Mouse (Mus musculus): ENCODE measurements at regions not wholly inside any gene's neighbourhood (a gene's known extent, or its start where the extent isn't known, plus 50 kb on each side); places are given as distances from the start of the nearest gene placed in this dataset.

GRCm38 (mm10) chr15:93701017-93701416 is 105.3 kb upstream of the Prickle1 start:
- no peak for TF ChIP-seq UBTF (IDR thresholded peaks at IDR 0.05; ENCODE audit: borderline replicate concordance, insufficient read depth, low read depth, low read length)
- no peak for TF ChIP-seq MYC (IDR thresholded peaks at IDR 0.05; ENCODE audit: low read depth, low read length)
- no peak for TF ChIP-seq TCF12 (IDR thresholded peaks at IDR 0.05; ENCODE audit: low read depth, low read length)
- TF ChIP-seq GABPA (IDR thresholded peaks at IDR 0.05; ENCODE audit: low read depth, low read length) = no peak
- no peak for TF ChIP-seq MAX (IDR thresholded peaks at IDR 0.05; ENCODE audit: low read length)
- TF ChIP-seq ZNF384 (IDR thresholded peaks at IDR 0.05; ENCODE audit: low read depth, low read length) = no peak
- TF ChIP-seq CTCF (IDR thresholded peaks at IDR 0.05 in 2 of 3, conservative IDR thresholded peaks at IDR 0.05 in 1 of 3; ENCODE audit: control insufficient read depth in 1 of 3, insufficient read depth in 1 of 3, low read depth in 2 of 3, low read length in 3 of 3, poor library complexity in 1 of 3, severe bottlenecking in 1 of 3) = no peak
- no peak for TF ChIP-seq RCOR1 (IDR thresholded peaks at IDR 0.05; ENCODE audit: low read depth, low read length)
- no peak for TF ChIP-seq HCFC1 (IDR thresholded peaks at IDR 0.05; ENCODE audit: low read depth, low read length)
- TF ChIP-seq NELFE (IDR thresholded peaks at IDR 0.05; ENCODE audit: low read depth, low read length) = no peak
- TF ChIP-seq USF2 (IDR thresholded peaks at IDR 0.05; ENCODE audit: borderline replicate concordance in 1 of 2, insufficient read depth in 1 of 2, low read depth in 1 of 2, low read length in 2 of 2) = no peak
- TF ChIP-seq KAT2A (conservative IDR thresholded peaks at IDR 0.05; ENCODE audit: low read depth, low read length) = no peak
- TF ChIP-seq MXI1 (IDR thresholded peaks at IDR 0.05; ENCODE audit: low read depth, low read length) = no peak
- no peak for TF ChIP-seq POLR2A (IDR thresholded peaks at IDR 0.05; ENCODE audit: control insufficient read depth in 1 of 2, insufficient read depth in 1 of 2, low read depth in 1 of 2, low read length in 2 of 2, poor library complexity in 1 of 2)
- TF ChIP-seq CHD1 (IDR thresholded peaks at IDR 0.05; ENCODE audit: low read depth, low read length) = no peak
- TF ChIP-seq POLR2AphosphoS2 (IDR thresholded peaks at IDR 0.05; ENCODE audit: low read length) = no peak
- TF ChIP-seq RAD21 (IDR thresholded peaks at IDR 0.05; ENCODE audit: low read depth, low read length) = no peak
- no peak for TF ChIP-seq USF1 (IDR thresholded peaks at IDR 0.05; ENCODE audit: low read depth, low read length)
- no peak for TF ChIP-seq ZMIZ1 (IDR thresholded peaks at IDR 0.05; ENCODE audit: low read depth, low read length)
- Histone ChIP-seq H3K4me1 (ENCODE audit: control insufficient read depth in 1 of 2, insufficient read depth in 2 of 2, low read length in 2 of 2) (no peaks in the 10 kb centered on the region), H3K27ac (ENCODE audit: control insufficient read depth, low read depth, low read length) (no peak overlapping the region), H3K27me3 (ENCODE audit: control insufficient read depth in 1 of 2, insufficient read depth in 2 of 2, low read length in 2 of 2) (no peaks in the 10 kb centered on the region), H3K79me2 (ENCODE audit: control insufficient read depth, insufficient read depth, low read length, poor library complexity) (no peaks in the 10 kb centered on the region), H3K9ac (ENCODE audit: control insufficient read depth, low read depth, low read length, poor library complexity, severe bottlenecking) (no peak overlapping the region), H3K9me3 (replicated peaks; ENCODE audit: insufficient read depth, low read length) (no peaks in the 10 kb centered on the region), H3K4me3 (ENCODE audit: control insufficient read depth in 1 of 2, insufficient read depth in 1 of 2, low read depth in 2 of 2, low read length in 2 of 2) (no peak overlapping the region), H3K36me3 (ENCODE audit: control insufficient read depth in 1 of 2, insufficient read depth in 2 of 2, low read length in 2 of 2) (no peaks in the 10 kb centered on the region)
- no peak for DNase-seq (ENCODE audit: low read depth, low spot score)

- TF ChIP-seq CHD2 (IDR thresholded peaks at IDR 0.05; ENCODE audit: low read length) = no peak
- no peak for TF ChIP-seq CTCF (IDR thresholded peaks at IDR 0.05 in 2 of 3, conservative IDR thresholded peaks at IDR 0.05 in 1 of 3; ENCODE audit: control insufficient read depth in 1 of 3, insufficient read depth in 1 of 3, low read depth in 2 of 3, low read length in 3 of 3, poor library complexity in 1 of 3, severe bottlenecking in 1 of 3)
- TF ChIP-seq NELFE (IDR thresholded peaks at IDR 0.05; ENCODE audit: low read depth, low read length) = no peak
- TF ChIP-seq JUND (IDR thresholded peaks at IDR 0.05; ENCODE audit: low read depth, low read length) = no peak
- TF ChIP-seq ETS1 (IDR thresholded peaks at IDR 0.05; ENCODE audit: low read depth, low read length) = no peak
- TF ChIP-seq MAFK (IDR thresholded peaks at IDR 0.05; ENCODE audit: borderline replicate concordance, low read depth, low read length) = no peak
- TF ChIP-seq USF1 (IDR thresholded peaks at IDR 0.05; ENCODE audit: low read depth, low read length) = no peak
- no peak for TF ChIP-seq CHD1 (IDR thresholded peaks at IDR 0.05; ENCODE audit: low read depth, low read length)
- TF ChIP-seq HCFC1 (IDR thresholded peaks at IDR 0.05; ENCODE audit: low read depth, low read length) = no peak
- TF ChIP-seq BHLHE40 (IDR thresholded peaks at IDR 0.05; ENCODE audit: borderline replicate concordance, low read depth, low read length) = no peak
- TF ChIP-seq MAZ (IDR thresholded peaks at IDR 0.05; ENCODE audit: low read depth, low read length) = no peak
- TF ChIP-seq USF2 (IDR thresholded peaks at IDR 0.05; ENCODE audit: borderline replicate concordance in 1 of 2, insufficient read depth in 1 of 2, low read depth in 1 of 2, low read length in 2 of 2) = no peak
- TF ChIP-seq UBTF (IDR thresholded peaks at IDR 0.05; ENCODE audit: borderline replicate concordance, insufficient read depth, low read depth, low read length) = no peak
- no peak for TF ChIP-seq POLR2AphosphoS2 (IDR thresholded peaks at IDR 0.05; ENCODE audit: low read length)
- TF ChIP-seq SIN3A (IDR thresholded peaks at IDR 0.05; ENCODE audit: low read length) = no peak
- TF ChIP-seq TAL1 (IDR thresholded peaks at IDR 0.05; ENCODE audit: low read length) = no peak
- TF ChIP-seq EP300 (IDR thresholded peaks at IDR 0.05; ENCODE audit: low read depth in 1 of 2, low read length in 2 of 2) = no peak
- TF ChIP-seq SMC3 (IDR thresholded peaks at IDR 0.05; ENCODE audit: low read depth, low read length) = no peak
- no peak for TF ChIP-seq GABPA (IDR thresholded peaks at IDR 0.05; ENCODE audit: low read depth, low read length)
- no peaks in the 10 kb centered on the region for H3K4me1 ChIP-seq (ENCODE audit: control insufficient read depth in 1 of 2, insufficient read depth in 2 of 2, low read length in 2 of 2)
- no peaks in the 10 kb centered on the region for H3K9me3 ChIP-seq (replicated peaks; ENCODE audit: insufficient read depth, low read length)
Observed at GRCm38 (mm10) chr15:93699971-93700370, 104.3 kb upstream of the Prickle1 start.

More at GRCm38 (mm10) chr15:93699971-93700370, 104.3 kb upstream of the Prickle1 start:
- H3K36me3 ChIP-seq (ENCODE audit: control insufficient read depth in 1 of 2, insufficient read depth in 2 of 2, low read length in 2 of 2) = no peaks in the 10 kb centered on the region
- H3K79me2 ChIP-seq (ENCODE audit: control insufficient read depth, insufficient read depth, low read length, poor library complexity) = no peaks in the 10 kb centered on the region
- no peak overlapping the region for H3K4me3 ChIP-seq (ENCODE audit: control insufficient read depth in 1 of 2, insufficient read depth in 1 of 2, low read depth in 2 of 2, low read length in 2 of 2)
- DNase-seq (ENCODE audit: low read depth, low spot score) = no peak
- no peak overlapping the region for H3K27ac ChIP-seq (ENCODE audit: control insufficient read depth, low read depth, low read length)
- no peaks in the 10 kb centered on the region for H3K27me3 ChIP-seq (ENCODE audit: control insufficient read depth in 1 of 2, insufficient read depth in 2 of 2, low read length in 2 of 2)
- H3K9ac ChIP-seq (ENCODE audit: control insufficient read depth, low read depth, low read length, poor library complexity, severe bottlenecking) = no peak overlapping the region
